Mouse (Mus musculus) hindbrain, embryonic 12.5 days (tissue): Measurements from ENCODE around the gene Rab8b. TPM values are rescaled to one million over a fixed set of nuclear protein-coding genes. Genes with fewer than 3 reads are reported as not detected.
"Not testable (repeated sequence)": the region's sequence is repeated elsewhere in the genome, so short reads cannot be mapped to it uniquely, and the experiment has no call there.

Experiments used
- ATAC-seq: fragments of 200-750 bp; cut with Nextera tagmentation; 2 replicates; pipeline ENCODE4 v1.8.0; 2017; ENCODE audit warnings: moderate TSS enrichment; ENCODE audit not compliant: low FRiP score
- H3K27ac ChIP-seq: fragments of 300-500 bp; sonication (generic); 2 replicates; pipeline ENCODE4 v1.5.1; 2016; ENCODE audit warnings: mild to moderate bottlenecking
- H3K27me3 ChIP-seq: fragments of 300-500 bp; sonication (generic); 2 replicates; pipeline ENCODE4 v1.6.1; 2016; ENCODE audit warnings: mild to moderate bottlenecking
- H3K36me3 ChIP-seq: fragments of 300-500 bp; sonication (generic); 2 replicates; pipeline ENCODE4 v1.6.1; 2016; ENCODE audit warnings: mild to moderate bottlenecking
- H3K4me1 ChIP-seq: fragments of 300-500 bp; sonication (generic); 2 replicates; pipeline ENCODE4 v1.6.1; 2016
- H3K4me2 ChIP-seq: fragments of 300-500 bp; sonication (generic); replicated peaks from 2 replicates; pipeline ENCODE4 v1.6.1; 2016; ENCODE audit warnings: mild to moderate bottlenecking
- H3K4me3 ChIP-seq: fragments of 300-500 bp; sonication (generic); 2 replicates; pipeline ENCODE4 v1.5.1; 2016; ENCODE audit warnings: mild to moderate bottlenecking
- H3K9ac ChIP-seq: fragments of 300-500 bp; sonication (generic); 2 replicates; pipeline ENCODE4 v1.6.1; 2016; ENCODE audit warnings: mild to moderate bottlenecking, moderate library complexity
- H3K9me3 ChIP-seq: fragments of 300-500 bp; sonication (generic); replicated peaks from 2 replicates; pipeline ENCODE4 v1.6.1; 2016; ENCODE audit warnings: mild to moderate bottlenecking
- WGBS: fragments of 180-500 bp; shearing (Covaris S2); methylation state at CpG from one replicate; pipeline ENCODE4 v1.1.7; 2016; 5-methylcytosine and 5-hydroxymethylcytosine counted together
- polyA plus RNA-seq: library from polyadenylated mRNA; unstranded; fragments of >200 nt; fragmentation: Nextera tagmentation; extraction: Ambion mirVana; gene quantifications from 2 replicates; pipeline ENCODE4 v1.2.1, GENCODE M21; 2016

Rab8b gene
- polyA plus RNA-seq, 1 experiment from 2014 or later = 33.9 TPM

GRCm38 (mm10) chr9:66820996-66821395 lies 98.5 kb downstream of the Rab8b start:
- H3K36me3 ChIP-seq = no peaks in the 10 kb centered on the region
- no peaks in the 10 kb centered on the region for H3K9me3 ChIP-seq
- WGBS = 80% methylated on average over 5 of the region's 5 CpGs
- no peak for ATAC-seq
- no peak overlapping the region for H3K4me2 ChIP-seq
- H3K27ac ChIP-seq = no peak overlapping the region
- no peak overlapping the region for H3K9ac ChIP-seq
- no peak overlapping the region for H3K4me3 ChIP-seq
- H3K27me3 ChIP-seq = no peaks in the 10 kb centered on the region
- no peaks in the 10 kb centered on the region for H3K4me1 ChIP-seq

- no peaks in the 10 kb centered on the region for H3K9me3 ChIP-seq
- H3K36me3 ChIP-seq = no peaks in the 10 kb centered on the region
- ATAC-seq = no peak
- no peak overlapping the region for H3K9ac ChIP-seq
- no peak overlapping the region for H3K4me2 ChIP-seq
- no peaks in the 10 kb centered on the region for H3K27me3 ChIP-seq
- 12% methylated on average over 2 of the region's 2 CpGs for WGBS
- H3K4me3 ChIP-seq = no peak overlapping the region
- peaks cover 3% of the 10 kb centered on the region for H3K4me1 ChIP-seq
- no peak overlapping the region for H3K27ac ChIP-seq
Measured at GRCm38 (mm10) chr9:66813392-66813791, 106.1 kb downstream of the Rab8b start.

- peak overlapping the region; percentile 54; the same call in 1 of the 2 replicates for H3K9ac ChIP-seq
- H3K27me3 ChIP-seq = peaks cover 29% of the 10 kb centered on the region
- H3K27ac ChIP-seq, ATAC-seq, H3K4me1 ChIP-seq, H3K36me3 ChIP-seq, H3K9me3 ChIP-seq: not testable (repeated sequence)
- WGBS = 5% methylated on average over 16 of the region's 37 CpGs
- H3K4me2 ChIP-seq = peak overlapping the region; percentile 54
- H3K4me3 ChIP-seq = peak overlapping the region; percentile 32
Measured at GRCm38 (mm10) chr9:66805951-66806350, 113.5 kb downstream of the Rab8b start.

GRCm38 (mm10) chr9:66801947-66802346 lies 117.5 kb downstream of the Rab8b start:
- WGBS = 54% methylated on average over 12 of the region's 12 CpGs
- no peak overlapping the region for H3K27ac ChIP-seq

GRCm38 (mm10) chr9:66796739-66797138 lies 122.7 kb downstream of the Rab8b start, which contains the start of gene Gm10647:
Gm10647 (plus strand) TSS chr9:66797039.
- peak within 1 kb of the TSS; percentile 51 for H3K4me3 ChIP-seq
- H3K9me3 ChIP-seq = no peaks in the 10 kb centered on the region
- H3K36me3 ChIP-seq = no peaks in the 10 kb centered on the region
- peaks cover 8% of the 10 kb centered on the region for H3K4me1 ChIP-seq
- H3K27me3 ChIP-seq = no peaks in the 10 kb centered on the region
- WGBS = 80% methylated on average over 5 of the region's 5 CpGs
- peak within 1 kb of the TSS; percentile 83 for H3K27ac ChIP-seq
- peak within 1 kb of the TSS; percentile 62 for H3K4me2 ChIP-seq
- no peak for ATAC-seq
- peak within 1 kb of the TSS; percentile 70 for H3K9ac ChIP-seq

More at GRCm38 (mm10) chr9:66801947-66802346, 117.5 kb downstream of the Rab8b start:
- Histone ChIP-seq H3K36me3 (no peaks in the 10 kb centered on the region), H3K27me3 (peaks cover 25% of the 10 kb centered on the region), H3K4me1 (no peaks in the 10 kb centered on the region), H3K9me3 (no peaks in the 10 kb centered on the region), H3K4me2 (no peak overlapping the region), H3K4me3 (no peak overlapping the region), H3K9ac (no peak overlapping the region)
- no peak for ATAC-seq

- no peaks in the 10 kb centered on the region for H3K27me3 ChIP-seq
- peak within 1 kb of the TSS; percentile 83 for H3K27ac ChIP-seq
- WGBS = under 1% methylated on average over 41 of the region's 42 CpGs
- H3K4me1 ChIP-seq = peaks cover 8% of the 10 kb centered on the region
- peak within 1 kb of the TSS; percentile 51 for H3K4me3 ChIP-seq
- ATAC-seq = peak; percentile 99
- peak within 1 kb of the TSS; percentile 62 for H3K4me2 ChIP-seq
- H3K36me3 ChIP-seq = no peaks in the 10 kb centered on the region
- H3K9me3 ChIP-seq = no peaks in the 10 kb centered on the region
- peak within 1 kb of the TSS; percentile 70 for H3K9ac ChIP-seq
Measured at GRCm38 (mm10) chr9:66795464-66796324, 123.8 kb downstream of the Rab8b start, which contains the start of gene Aph1b. Aph1b (minus strand) TSS chr9:66795490.

- Histone ChIP-seq H3K4me3 (peak overlapping the region; percentile 51), H3K27me3 (no peaks in the 10 kb centered on the region), H3K27ac (peak overlapping the region; percentile 83), H3K4me1 (peaks cover 8% of the 10 kb centered on the region), H3K36me3 (peaks cover 6% of the 10 kb centered on the region), H3K9ac (peak overlapping the region; percentile 70), H3K4me2 (peak overlapping the region; percentile 62), H3K9me3 (no peaks in the 10 kb centered on the region)
- WGBS = 2% methylated on average over 43 of the region's 43 CpGs
- peak; percentile 78 for ATAC-seq
Measured at GRCm38 (mm10) chr9:66794629-66795463, 124.6 kb downstream of the Rab8b start.

Other genes starting within 250 kb of the Rab8b start
- 2.7 and 3.9 TPM in 2 replicates for gene Car12, start 206.0 kb downstream of the Rab8b start, polyA plus RNA-seq
- 19.6 and 20.5 TPM in 2 replicates for gene Aph1b, start 124.2 kb downstream of the Rab8b start, polyA plus RNA-seq
- gene Gm10647, start 122.6 kb downstream of the Rab8b start, polyA plus RNA-seq = 0.29 and 0.49 TPM in 2 replicates
- 1.7 and 4.9 TPM in 2 replicates for gene Aph1c, start 85.0 kb downstream of the Rab8b start, polyA plus RNA-seq
- 448 and 466 TPM in 2 replicates for gene Rps27l, start 26.4 kb upstream of the Rab8b start, polyA plus RNA-seq
- gene Lactb, start 55.8 kb upstream of the Rab8b start, polyA plus RNA-seq = 10.3 and 11.8 TPM in 2 replicates
- gene Tpm1, start 129.7 kb upstream of the Rab8b start, polyA plus RNA-seq = 396 and 527 TPM in 2 replicates